Mouse (Mus musculus) limb, embryonic 14.5 days (tissue): Measurements from ENCODE around the gene Tpk1. TPM values are rescaled to one million over a fixed set of nuclear protein-coding genes. Genes with fewer than 3 reads are reported as not detected.

Experiments
- ATAC-seq: fragments of 200-750 bp; cut with Nextera tagmentation; 2 replicates; pipeline ENCODE4 v1.8.0; 2017; ENCODE audit warnings: low read depth, moderate number of reproducible peaks, moderate TSS enrichment; ENCODE audit not compliant: low FRiP score
- DNase-seq: peaks from one replicate; pipeline ENCODE4 v3.0.0-alpha.2; 2015; ENCODE audit warnings: low spot score
- H3K27ac ChIP-seq: fragments of 300-500 bp; sonication (generic); replicated peaks from 2 replicates; pipeline ENCODE4 v1.5.1; 2014; ENCODE audit warnings: low read depth, mild to moderate bottlenecking, low read length, moderate library complexity, mixed read lengths
- H3K27me3 ChIP-seq: fragments of 300-500 bp; sonication (generic); 2 replicates; pipeline ENCODE4 v1.6.1; 2014; ENCODE audit warnings: low read length, mixed read lengths; ENCODE audit not compliant: control insufficient read depth, insufficient read depth
- H3K36me3 ChIP-seq: fragments of 300-500 bp; sonication (generic); 2 replicates; pipeline ENCODE4 v1.6.1; 2014; ENCODE audit warnings: mild to moderate bottlenecking, low read length, moderate library complexity, mixed read lengths; ENCODE audit not compliant: control insufficient read depth, insufficient read depth
- H3K4me1 ChIP-seq: fragments of 300-500 bp; sonication (generic); 2 replicates; pipeline ENCODE4 v1.6.1; 2014; ENCODE audit warnings: antibody characterized with exemption, low read length, mixed read lengths; ENCODE audit not compliant: control insufficient read depth, insufficient read depth
- H3K4me2 ChIP-seq: fragments of 300-500 bp; sonication (generic); replicated peaks from 2 replicates; pipeline ENCODE4 v1.6.1; 2014; ENCODE audit warnings: low read depth, mild to moderate bottlenecking, low read length, moderate library complexity; ENCODE audit not compliant: severe bottlenecking
- H3K4me3 ChIP-seq: fragments of 300-500 bp; sonication (generic); replicated peaks from 2 replicates; pipeline ENCODE4 v1.5.1; 2014; ENCODE audit warnings: low read length
- H3K9ac ChIP-seq: fragments of 300-500 bp; sonication (generic); 2 replicates; pipeline ENCODE4 v1.6.1; 2014; ENCODE audit warnings: mild to moderate bottlenecking, low read depth, low read length, moderate library complexity; ENCODE audit not compliant: severe bottlenecking
- H3K9me3 ChIP-seq: fragments of 300-500 bp; sonication (generic); 2 replicates; pipeline ENCODE4 v1.6.1; 2016; ENCODE audit warnings: low read length; ENCODE audit not compliant: control insufficient read depth
- POLR2A ChIP-seq: fragments of 200-500 bp; IDR thresholded peaks from 2 replicates; pipeline ENCODE4 v1.8.0; 2012; ENCODE audit warnings: inconsistent platforms, mild to moderate bottlenecking, moderate library complexity, borderline replicate concordance; ENCODE audit not compliant: insufficient read depth, insufficient read length; ENCODE audit errors: extremely low read depth
- WGBS: fragments of 180-500 bp; shearing (Covaris S2); extraction: QIAGEN DNeasy Blood & Tissue Kit; methylation state at CpG from one replicate; pipeline ENCODE4 v1.1.7; 2014; 5-methylcytosine and 5-hydroxymethylcytosine counted together
- polyA plus RNA-seq, 2 experiments: library from polyadenylated mRNA; depleted of rRNA in 1 of 2; stranded (reverse) in 1 of 2; unstranded in 1 of 2; fragments of >200 nt; fragmentation: Nextera tagmentation in 1 of 2; extraction: Ambion mirVana in 1 of 2; gene quantifications; 2 replicates each; pipeline versions ENCODE4 v1.2.1 to v1.2.3; 2012 to 2014

The Tpk1 gene
- polyA plus RNA-seq, 2 experiments: 6.8 to 9.1 TPM

DNA sequence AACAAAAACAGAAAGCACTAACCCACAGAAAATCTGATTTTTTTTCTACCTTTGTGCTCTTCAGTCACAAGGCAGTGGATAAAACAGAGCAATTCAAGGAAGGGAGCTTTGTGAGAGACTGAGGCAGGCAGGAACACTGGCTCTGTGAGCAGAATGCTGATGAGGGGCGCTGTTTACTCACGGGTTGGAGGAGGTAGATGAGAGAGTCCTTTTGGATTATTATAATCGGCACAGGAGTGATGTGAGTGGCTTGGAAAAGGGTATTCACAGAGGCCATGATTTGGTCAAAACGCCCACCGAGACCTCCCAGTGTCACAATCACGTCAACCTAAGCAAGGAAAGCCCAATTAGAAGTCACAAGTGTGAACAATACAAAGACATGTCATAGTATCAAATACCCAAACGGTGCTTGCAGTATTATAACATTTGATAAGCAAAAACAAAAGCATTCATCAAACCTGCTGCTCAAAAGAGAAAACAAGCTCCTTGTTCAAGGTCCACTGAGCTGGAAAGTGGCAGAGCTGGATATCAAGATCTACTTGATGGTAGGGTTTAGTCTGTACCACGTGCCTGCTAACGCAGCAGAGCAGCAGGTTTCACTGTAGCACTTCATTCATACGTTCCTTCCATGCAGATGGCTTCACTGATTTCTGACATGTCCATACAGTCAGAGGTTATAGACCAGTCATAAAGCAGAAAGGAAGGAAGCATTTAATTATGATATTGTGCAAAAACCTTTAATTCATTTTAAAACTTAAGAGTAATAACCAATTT lies 197.1 kb downstream of the Tpk1 start:
- Histone ChIP-seq H3K27ac (no peak overlapping the region), H3K4me1 (no peaks in the 10 kb centered on the region), H3K36me3 (no peaks in the 10 kb centered on the region), H3K4me3 (no peak overlapping the region), H3K4me2 (no peak overlapping the region), H3K9me3 (no peaks in the 10 kb centered on the region), H3K9ac (no peak overlapping the region), H3K27me3 (no peaks in the 10 kb centered on the region)
- ATAC-seq (no peak), DNase-seq (no peak)
- WGBS: 82% methylated on average over 10 of the region's 10 CpGs
- no peak for TF ChIP-seq POLR2A

DNA sequence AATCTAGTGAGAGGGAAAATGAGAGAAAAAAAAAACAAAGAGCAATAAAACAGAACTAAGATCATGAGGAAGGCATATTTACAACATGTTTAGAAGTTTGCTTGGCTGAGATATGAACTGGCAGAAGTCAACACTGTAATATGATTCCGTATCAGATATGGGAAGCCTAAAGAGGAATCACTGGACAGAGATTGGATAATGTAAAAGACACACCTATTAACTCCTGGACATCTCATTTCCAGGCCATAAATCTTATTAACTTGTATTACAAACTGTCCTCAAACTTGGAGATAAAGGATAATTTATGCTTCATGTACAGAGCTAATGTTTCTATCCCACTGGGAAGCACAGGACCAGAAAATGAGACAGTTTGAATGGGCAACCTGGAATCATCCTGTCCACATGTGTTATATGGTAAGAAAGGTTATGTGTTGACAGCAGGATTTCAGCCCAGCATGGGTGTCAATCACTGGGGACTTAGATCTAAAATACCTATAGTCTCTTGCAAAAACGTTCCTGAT lies 203.2 kb downstream of the Tpk1 start:
- WGBS: 77% methylated on average over 2 of the region's 2 CpGs
- no peak for TF ChIP-seq POLR2A
- no peaks in the 10 kb centered on the region for H3K4me1 ChIP-seq
- H3K27ac ChIP-seq: no peak overlapping the region
- no peak overlapping the region for H3K4me2 ChIP-seq
- no peak overlapping the region for H3K4me3 ChIP-seq
- no peaks in the 10 kb centered on the region for H3K9me3 ChIP-seq
- ATAC-seq: no peak
- no peak overlapping the region for H3K9ac ChIP-seq
- no peak for DNase-seq
- H3K36me3 ChIP-seq: no peaks in the 10 kb centered on the region
- no peaks in the 10 kb centered on the region for H3K27me3 ChIP-seq

DNA sequence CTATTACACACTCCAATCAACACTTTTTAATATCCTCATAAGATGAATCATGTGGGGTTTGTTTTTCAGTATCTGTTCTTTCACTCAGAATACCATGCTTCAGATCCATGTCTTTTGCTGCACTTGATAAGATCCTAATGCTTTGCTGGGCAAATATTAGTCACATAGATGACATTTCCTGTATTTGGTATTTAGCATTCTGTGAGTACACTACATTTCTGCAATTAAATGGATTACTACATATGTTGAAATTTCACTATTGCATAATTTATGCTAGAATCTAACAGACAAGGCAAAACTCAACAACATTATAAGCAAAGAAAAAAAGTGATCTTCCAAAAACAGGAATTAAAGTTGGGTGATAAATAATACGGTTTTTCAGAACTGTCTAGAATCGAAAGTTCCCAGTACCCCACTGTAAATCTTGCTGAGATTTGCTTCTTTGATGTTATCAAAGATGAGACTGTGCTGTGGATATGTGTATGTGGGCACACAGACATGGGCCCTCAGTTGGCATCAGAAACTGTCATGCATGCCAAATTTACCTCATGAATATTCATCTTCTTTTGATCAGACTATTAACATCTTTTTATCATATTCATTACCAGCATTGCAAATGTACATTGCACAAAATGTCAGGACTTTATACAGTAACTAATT lies 203.8 kb downstream of the Tpk1 start:
- Histone ChIP-seq H3K4me3 (no peak overlapping the region), H3K9ac (no peak overlapping the region), H3K36me3 (no peaks in the 10 kb centered on the region), H3K9me3 (no peaks in the 10 kb centered on the region), H3K27ac (no peak overlapping the region), H3K4me1 (no peaks in the 10 kb centered on the region), H3K27me3 (no peaks in the 10 kb centered on the region), H3K4me2 (no peak overlapping the region)
- ATAC-seq (no peak), DNase-seq (no peak)
- TF ChIP-seq POLR2A: no peak
- 79% methylated on average over 2 of the region's 2 CpGs for WGBS

DNA sequence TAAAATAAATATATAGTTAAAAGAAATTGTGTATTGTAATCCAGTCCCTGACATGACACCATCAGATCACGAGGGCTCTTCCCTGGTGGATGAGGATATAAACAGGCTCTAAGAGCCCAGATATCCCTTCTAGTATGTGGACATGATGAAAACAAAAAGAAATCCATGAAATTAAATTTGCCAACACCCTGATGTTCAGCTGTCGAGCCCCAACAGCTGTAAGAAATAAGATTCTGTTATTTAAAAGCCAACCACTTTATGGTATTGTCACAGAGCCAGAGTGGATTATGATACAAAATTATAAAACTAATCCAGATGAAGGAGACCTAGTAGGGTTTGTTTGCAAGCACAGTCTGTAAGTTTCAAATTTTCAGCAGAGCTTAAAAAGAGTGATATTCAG lies 207.0 kb downstream of the Tpk1 start:
- ATAC-seq: peak; percentile 26; the same call in 1 of the 2 replicates
- 55% methylated on average over 2 of the region's 2 CpGs for WGBS
- Histone ChIP-seq H3K4me3 (no peak overlapping the region), H3K9ac (no peak overlapping the region), H3K36me3 (no peaks in the 10 kb centered on the region), H3K27me3 (no peaks in the 10 kb centered on the region), H3K9me3 (no peaks in the 10 kb centered on the region), H3K4me1 (no peaks in the 10 kb centered on the region), H3K4me2 (no peak overlapping the region), H3K27ac (no peak overlapping the region)
- no peak for TF ChIP-seq POLR2A
- DNase-seq: peak; percentile 42

DNA sequence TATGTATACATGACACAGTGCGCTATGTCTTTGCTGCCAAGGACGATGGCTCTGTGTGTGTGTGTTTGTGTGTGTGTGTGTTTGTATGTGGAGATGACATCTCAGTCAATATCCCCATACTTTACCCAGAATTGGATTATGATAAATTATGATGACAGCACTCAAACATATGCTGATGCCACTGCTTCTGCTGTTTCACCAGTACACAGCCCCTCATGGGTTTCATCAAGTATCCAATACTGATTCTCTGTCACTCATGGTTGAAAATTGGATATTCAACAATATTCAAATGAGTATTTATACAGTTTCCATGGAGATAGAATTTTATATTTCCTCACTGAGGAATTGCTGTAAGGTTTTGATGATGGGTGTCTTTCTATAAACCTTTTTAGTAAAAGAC lies 208.1 kb downstream of the Tpk1 start:
- TF ChIP-seq POLR2A: no peak
- no peak overlapping the region for H3K9ac ChIP-seq
- no peaks in the 10 kb centered on the region for H3K4me1 ChIP-seq
- WGBS: 77% methylated on average over 2 of the region's 2 CpGs
- no peak for ATAC-seq
- no peaks in the 10 kb centered on the region for H3K27me3 ChIP-seq
- no peaks in the 10 kb centered on the region for H3K36me3 ChIP-seq
- no peak overlapping the region for H3K4me2 ChIP-seq
- H3K27ac ChIP-seq: no peak overlapping the region
- no peak for DNase-seq
- no peak overlapping the region for H3K4me3 ChIP-seq
- no peaks in the 10 kb centered on the region for H3K9me3 ChIP-seq
